Mouse (Mus musculus) forebrain, embryonic 15.5 days (tissue): ENCODE results near the gene Scfd2. TPM values are rescaled to one million over a fixed set of nuclear protein-coding genes. Genes with fewer than 3 reads are reported as not detected.

Source experiments
- ATAC-seq: fragments of 200-750 bp; cut with Nextera tagmentation; replicated peaks from 2 replicates; pipeline ENCODE4 v1.8.0; 2017; ENCODE audit warnings: mild to moderate bottlenecking, moderate TSS enrichment, moderate library complexity
- H3K27ac ChIP-seq: fragments of 300-500 bp; sonication (generic); replicated peaks from 2 replicates; pipeline ENCODE4 v1.5.1; 2015; ENCODE audit warnings: mild to moderate bottlenecking, inconsistent platforms
- H3K27me3 ChIP-seq: fragments of 300-500 bp; sonication (generic); 2 replicates; pipeline ENCODE4 v1.6.1; 2015; ENCODE audit warnings: inconsistent platforms
- H3K36me3 ChIP-seq: fragments of 300-500 bp; sonication (generic); 2 replicates; pipeline ENCODE4 v1.6.1; 2015; ENCODE audit warnings: mild to moderate bottlenecking, inconsistent platforms
- H3K4me1 ChIP-seq: fragments of 300-500 bp; sonication (generic); 2 replicates; pipeline ENCODE4 v1.6.1; 2015; ENCODE audit warnings: inconsistent platforms
- H3K4me2 ChIP-seq: fragments of 300-500 bp; sonication (generic); replicated peaks from 2 replicates; pipeline ENCODE4 v1.6.1; 2015; ENCODE audit warnings: mild to moderate bottlenecking, inconsistent platforms
- H3K4me3 ChIP-seq: fragments of 300-500 bp; sonication (generic); 2 replicates; pipeline ENCODE4 v1.5.1; 2015; ENCODE audit warnings: mild to moderate bottlenecking, inconsistent platforms
- H3K9ac ChIP-seq: fragments of 300-500 bp; sonication (generic); replicated peaks from 2 replicates; pipeline ENCODE4 v1.6.1; 2015; ENCODE audit warnings: mild to moderate bottlenecking, inconsistent platforms
- H3K9me3 ChIP-seq: fragments of 300-500 bp; sonication (generic); 2 replicates; pipeline ENCODE4 v1.6.1; 2016; ENCODE audit warnings: inconsistent platforms
- WGBS: fragments of 180-500 bp; shearing (Covaris S2); methylation state at CpG from one replicate; pipeline ENCODE4 v1.1.7; 2015; ENCODE audit warnings: mixed read lengths; 5-methylcytosine and 5-hydroxymethylcytosine counted together
- polyA plus RNA-seq: library from polyadenylated mRNA; unstranded; fragments of >200 nt; fragmentation: Nextera tagmentation; extraction: Ambion mirVana; gene quantifications from 2 replicates; pipeline ENCODE4 v1.2.1, GENCODE M21; 2015

The Scfd2 gene
- polyA plus RNA-seq, 1 experiment from 2014 or later = 24.7 TPM

DNA sequence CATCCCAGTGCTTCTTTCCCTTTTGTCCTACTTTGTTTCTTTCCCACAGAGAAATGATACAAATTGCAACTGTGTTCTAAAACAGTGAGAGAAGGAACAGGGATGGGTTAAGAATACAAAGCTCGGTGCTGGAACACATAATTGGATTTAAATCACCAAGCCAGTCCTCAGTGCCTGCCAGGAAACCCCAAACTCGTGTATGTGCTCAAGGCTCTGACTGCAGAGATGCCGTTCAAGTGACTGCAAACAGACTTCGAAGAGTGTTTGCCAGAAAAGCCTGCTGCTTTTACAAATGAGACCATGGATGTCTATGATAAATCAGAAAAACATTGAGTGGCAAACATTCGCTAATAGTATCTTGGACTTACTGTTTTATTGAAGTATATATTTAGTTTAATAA is 80.6 kb downstream of the Scfd2 start:
- no peak overlapping the region for H3K4me2 ChIP-seq
- no peak overlapping the region for H3K4me3 ChIP-seq
- no peaks in the 10 kb centered on the region for H3K9me3 ChIP-seq
- no peak overlapping the region for H3K27ac ChIP-seq
- H3K36me3 ChIP-seq = no peaks in the 10 kb centered on the region
- no peaks in the 10 kb centered on the region for H3K27me3 ChIP-seq
- H3K4me1 ChIP-seq = peaks cover 5% of the 10 kb centered on the region; the same call in 1 of the 2 replicates
- no peak for ATAC-seq
- H3K9ac ChIP-seq = no peak overlapping the region
- 52% methylated on average over 5 of the region's 5 CpGs for WGBS

DNA sequence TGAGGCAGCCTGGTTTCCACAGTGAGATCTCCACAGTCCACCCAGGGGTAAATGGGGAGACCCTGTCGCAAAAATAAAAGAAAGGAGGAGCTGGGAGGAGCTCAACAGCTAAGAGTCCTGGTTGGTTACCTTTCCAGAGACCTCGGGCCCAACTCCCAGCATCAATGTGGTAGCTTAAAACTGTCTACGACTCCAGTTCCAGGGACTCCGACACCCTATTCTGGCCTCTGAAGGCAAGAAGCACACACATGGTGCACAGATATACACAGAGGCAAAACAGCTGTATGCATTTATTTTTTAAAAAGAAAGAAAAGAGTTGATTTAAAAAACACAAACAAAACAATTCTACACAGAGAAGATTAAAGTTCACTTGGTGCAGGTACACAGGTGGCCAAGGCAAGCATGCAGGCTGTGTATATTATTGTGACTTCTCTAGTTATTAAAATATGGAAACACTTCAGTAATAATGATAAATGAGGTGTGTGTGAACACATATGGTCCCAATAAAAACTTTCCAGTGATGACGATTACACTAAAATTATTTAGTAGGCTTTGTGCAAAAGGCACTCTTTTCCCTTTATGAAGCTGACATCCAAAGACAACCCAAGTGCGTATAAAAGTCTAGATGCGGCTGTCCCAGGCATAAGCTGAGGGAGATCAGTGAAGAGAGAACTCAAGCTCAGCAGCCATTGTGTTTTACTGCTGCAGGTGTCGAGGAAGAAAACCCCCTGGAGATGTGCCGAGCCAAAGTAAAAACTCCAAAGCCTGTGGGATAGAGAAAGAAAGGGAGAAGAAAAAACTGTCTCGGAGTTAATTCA is 83.8 kb downstream of the Scfd2 start:
- no peak for ATAC-seq
- no peak overlapping the region for H3K4me2 ChIP-seq
- H3K9me3 ChIP-seq = no peaks in the 10 kb centered on the region
- no peaks in the 10 kb centered on the region for H3K27me3 ChIP-seq
- 58% methylated on average over 10 of the region's 10 CpGs for WGBS
- no peak overlapping the region for H3K9ac ChIP-seq
- no peak overlapping the region for H3K27ac ChIP-seq
- H3K36me3 ChIP-seq = no peaks in the 10 kb centered on the region
- H3K4me3 ChIP-seq = no peak overlapping the region
- H3K4me1 ChIP-seq = peaks cover 5% of the 10 kb centered on the region; the same call in 1 of the 2 replicates

DNA sequence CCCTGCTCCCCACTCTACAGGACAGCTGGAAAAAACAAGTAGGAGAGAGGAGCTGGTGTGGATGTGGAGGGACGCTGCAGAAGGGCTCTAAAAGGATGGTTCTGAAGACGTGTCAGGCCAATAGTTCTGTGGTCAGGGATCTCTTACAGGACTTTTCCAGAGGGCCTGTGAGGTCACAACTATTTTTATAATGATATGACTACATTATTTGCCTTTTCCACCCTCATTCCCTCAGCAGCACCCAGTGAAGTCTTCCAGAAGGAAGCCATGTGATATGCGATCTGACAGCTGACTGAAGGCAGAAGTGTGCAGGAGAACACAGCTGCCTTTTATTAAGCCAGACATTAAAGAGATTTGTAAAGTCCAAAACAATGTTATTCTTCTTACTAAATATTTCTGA is 85.7 kb downstream of the Scfd2 start:
- WGBS = 80% methylated on average over 3 of the region's 3 CpGs
- no peak overlapping the region for H3K4me2 ChIP-seq
- no peak for ATAC-seq
- H3K27me3 ChIP-seq = no peaks in the 10 kb centered on the region
- no peak overlapping the region for H3K27ac ChIP-seq
- no peaks in the 10 kb centered on the region for H3K36me3 ChIP-seq
- no peaks in the 10 kb centered on the region for H3K9me3 ChIP-seq
- no peak overlapping the region for H3K9ac ChIP-seq
- H3K4me3 ChIP-seq = no peak overlapping the region
- H3K4me1 ChIP-seq = peaks cover 4% of the 10 kb centered on the region; the same call in 1 of the 2 replicates

DNA sequence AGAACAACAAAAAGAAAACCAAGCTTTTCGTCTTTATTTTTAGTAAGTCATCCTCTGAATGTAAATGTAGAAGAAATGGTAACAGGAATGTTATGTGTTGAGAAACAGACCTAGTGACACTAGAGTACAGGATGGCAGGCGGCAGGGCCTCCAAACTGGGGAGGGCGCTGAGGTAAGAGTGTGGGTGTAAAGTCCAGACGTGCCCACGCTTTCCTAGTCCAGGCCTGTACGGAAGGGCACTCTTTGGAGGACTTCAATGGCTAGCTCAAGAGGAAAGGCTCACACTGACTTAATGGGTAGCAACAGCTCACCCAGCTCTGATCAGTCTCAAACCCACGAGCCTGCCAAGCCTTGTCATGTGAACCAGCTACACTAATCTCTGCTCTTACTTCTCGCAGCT is 93.2 kb downstream of the Scfd2 start:
- Histone ChIP-seq H3K4me1 (peaks cover 4% of the 10 kb centered on the region; the same call in 1 of the 2 replicates), H3K4me2 (no peak overlapping the region), H3K27ac (no peak overlapping the region), H3K4me3 (no peak overlapping the region), H3K9me3 (no peaks in the 10 kb centered on the region), H3K27me3 (no peaks in the 10 kb centered on the region), H3K36me3 (no peaks in the 10 kb centered on the region), H3K9ac (no peak overlapping the region)
- ATAC-seq = no peak
- 89% methylated on average over 8 of the region's 8 CpGs for WGBS

DNA sequence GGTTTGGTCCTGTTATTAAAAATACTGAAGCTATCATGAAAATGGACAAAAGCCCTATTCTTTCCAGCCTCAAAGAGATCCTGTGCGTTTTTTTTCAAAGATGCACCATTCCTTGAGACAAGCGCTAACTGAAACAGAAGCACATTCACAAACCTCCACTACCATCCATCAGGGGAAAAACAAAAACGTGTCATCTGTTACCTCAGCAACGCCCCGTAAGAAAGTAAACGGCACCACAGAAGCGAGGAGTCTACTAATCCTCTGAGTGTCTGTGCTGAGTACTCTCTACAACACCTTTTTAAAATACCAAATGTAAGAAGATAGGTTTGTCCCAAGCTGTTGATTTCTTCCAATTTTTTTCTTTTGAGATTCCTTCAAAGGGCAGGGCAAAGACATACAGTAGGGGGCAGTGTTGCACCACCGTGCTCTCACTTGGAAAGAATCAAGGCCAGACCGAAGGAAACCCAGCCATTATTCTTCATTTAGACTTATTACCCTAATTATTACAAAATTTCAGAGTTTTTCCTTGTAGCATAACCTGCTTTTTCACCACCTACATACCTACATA is 97.9 kb downstream of the Scfd2 start:
- H3K4me2 ChIP-seq = no peak overlapping the region
- no peak overlapping the region for H3K4me3 ChIP-seq
- no peaks in the 10 kb centered on the region for H3K9me3 ChIP-seq
- H3K36me3 ChIP-seq = no peaks in the 10 kb centered on the region
- 28% methylated on average over 9 of the region's 9 CpGs for WGBS
- no peak overlapping the region for H3K27ac ChIP-seq
- H3K9ac ChIP-seq = no peak overlapping the region
- ATAC-seq = no peak; the same call in 1 of the 2 replicates
- peaks cover 10% of the 10 kb centered on the region for H3K4me1 ChIP-seq
- no peaks in the 10 kb centered on the region for H3K27me3 ChIP-seq

DNA sequence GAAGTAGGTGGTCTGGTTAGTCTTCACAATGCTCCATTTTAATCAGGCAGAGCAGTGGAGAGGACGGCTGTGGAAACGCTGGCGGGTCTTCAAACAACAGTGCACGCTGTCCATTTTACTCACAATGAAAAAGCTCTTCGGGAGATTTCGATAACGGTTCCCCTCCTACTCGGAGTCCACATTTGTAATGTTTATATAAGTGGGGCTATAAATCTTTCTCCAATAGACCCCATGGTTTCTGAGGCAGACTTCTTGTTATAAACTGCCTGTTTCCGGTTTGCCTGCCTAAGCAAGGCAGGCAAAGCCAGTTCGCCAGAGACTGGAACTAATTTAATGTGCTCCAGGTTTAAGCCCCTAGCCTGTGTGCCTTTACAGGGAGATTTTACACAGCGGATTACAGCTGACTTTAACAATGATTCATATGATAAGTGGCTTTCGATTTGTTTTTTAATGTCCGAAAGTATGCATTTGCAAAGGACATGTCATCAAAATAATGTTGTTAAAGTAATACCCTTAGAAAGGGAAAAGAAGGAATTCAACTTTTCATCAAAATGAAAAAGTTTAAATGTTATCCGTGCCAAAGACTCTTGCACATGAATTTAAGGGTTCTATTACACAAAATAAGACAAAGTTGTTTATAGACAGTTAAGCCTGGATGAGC is 98.5 kb downstream of the Scfd2 start:
- Histone ChIP-seq H3K9ac (peak overlapping the region; percentile 6; the same call in 1 of the 2 replicates), H3K4me2 (peak overlapping the region; percentile 31), H3K9me3 (no peaks in the 10 kb centered on the region), H3K4me3 (no peak overlapping the region), H3K36me3 (no peaks in the 10 kb centered on the region), H3K27me3 (no peaks in the 10 kb centered on the region), H3K27ac (no peak overlapping the region), H3K4me1 (peaks cover 10% of the 10 kb centered on the region)
- 25% methylated on average over 14 of the region's 14 CpGs for WGBS
- no peak for ATAC-seq

DNA sequence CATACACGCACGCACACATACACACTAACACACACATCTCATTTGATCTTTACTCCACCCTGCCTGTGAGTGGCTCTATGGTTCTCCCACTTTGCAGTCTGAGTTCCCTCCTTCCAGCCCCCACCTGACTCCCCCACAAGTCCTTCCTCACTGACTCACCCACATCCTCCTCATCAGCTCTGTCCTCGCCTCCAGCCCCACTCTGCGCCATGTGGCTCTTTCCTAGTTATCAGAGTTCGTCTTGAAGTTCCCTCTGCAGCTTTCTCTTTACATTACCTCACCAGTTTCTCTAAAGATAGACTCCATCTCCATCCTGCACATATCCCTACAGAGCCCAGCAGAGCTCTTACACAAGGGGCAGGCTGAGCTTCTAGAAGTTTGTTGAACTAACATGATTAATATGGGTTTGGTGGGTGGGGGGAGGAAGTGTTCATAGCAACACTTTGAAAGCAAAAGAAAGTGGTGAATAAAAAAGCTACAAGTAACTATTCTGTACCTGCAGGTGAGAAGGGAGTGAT is 110.9 kb downstream of the Scfd2 start:
- Histone ChIP-seq H3K27ac (no peak overlapping the region), H3K4me3 (no peak overlapping the region), H3K9ac (no peak overlapping the region), H3K27me3 (no peaks in the 10 kb centered on the region), H3K36me3 (no peaks in the 10 kb centered on the region), H3K9me3 (no peaks in the 10 kb centered on the region), H3K4me1 (no peaks in the 10 kb centered on the region), H3K4me2 (no peak overlapping the region)
- WGBS = 90% methylated on average over 5 of the region's 5 CpGs
- ATAC-seq = no peak

DNA sequence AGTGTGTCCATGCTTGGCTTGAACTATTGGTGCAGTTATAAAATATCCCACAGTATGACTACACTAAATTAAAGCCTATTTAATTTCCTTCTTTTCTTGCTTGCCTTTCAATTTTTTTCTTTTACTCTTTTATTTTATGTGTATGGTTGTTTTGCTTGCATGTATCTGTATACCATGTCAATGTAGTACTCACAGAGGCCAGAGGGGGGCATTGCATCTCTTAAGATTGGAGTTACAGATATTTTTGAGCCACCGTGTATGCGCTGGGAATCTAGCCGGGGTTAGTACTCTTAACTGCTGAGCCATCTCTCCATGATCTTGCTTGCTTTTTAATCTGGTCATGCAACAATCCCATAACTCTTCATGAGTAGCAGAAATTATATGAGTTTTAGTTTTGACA is 119.0 kb downstream of the Scfd2 start:
- Histone ChIP-seq H3K9ac (no peak overlapping the region), H3K4me3 (no peak overlapping the region), H3K36me3 (no peaks in the 10 kb centered on the region), H3K4me2 (no peak overlapping the region), H3K27ac (no peak overlapping the region), H3K27me3 (no peaks in the 10 kb centered on the region), H3K4me1 (no peaks in the 10 kb centered on the region), H3K9me3 (no peaks in the 10 kb centered on the region)
- 97% methylated on average over 3 of the region's 3 CpGs for WGBS
- no peak for ATAC-seq

DNA sequence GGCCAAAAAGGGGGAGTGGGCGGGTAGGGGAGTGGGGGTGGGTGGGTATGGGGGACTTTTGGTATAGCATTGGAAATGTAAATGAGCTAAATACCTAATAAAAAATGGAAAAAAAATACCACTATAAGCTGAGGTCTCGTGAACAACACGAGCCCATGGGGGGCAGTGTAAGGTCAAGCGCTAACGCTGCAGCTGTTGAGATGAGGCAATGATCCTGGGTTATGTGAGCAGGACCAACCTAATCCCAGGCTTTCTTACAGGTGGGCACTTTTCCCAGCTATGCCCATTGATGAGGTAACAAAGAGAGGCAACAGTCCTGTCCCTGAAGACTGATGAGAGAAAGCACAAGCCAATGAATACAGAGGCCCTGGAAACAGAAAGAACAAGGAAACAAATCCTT is 126.7 kb downstream of the Scfd2 start:
- H3K4me1 ChIP-seq = no peaks in the 10 kb centered on the region
- H3K4me3 ChIP-seq = no peak overlapping the region
- H3K27ac ChIP-seq = no peak overlapping the region
- 83% methylated on average over 4 of the region's 5 CpGs for WGBS
- no peak overlapping the region for H3K4me2 ChIP-seq
- H3K36me3 ChIP-seq = no peaks in the 10 kb centered on the region
- H3K9me3 ChIP-seq = no peaks in the 10 kb centered on the region
- no peak for ATAC-seq
- no peak overlapping the region for H3K9ac ChIP-seq
- H3K27me3 ChIP-seq = no peaks in the 10 kb centered on the region

DNA sequence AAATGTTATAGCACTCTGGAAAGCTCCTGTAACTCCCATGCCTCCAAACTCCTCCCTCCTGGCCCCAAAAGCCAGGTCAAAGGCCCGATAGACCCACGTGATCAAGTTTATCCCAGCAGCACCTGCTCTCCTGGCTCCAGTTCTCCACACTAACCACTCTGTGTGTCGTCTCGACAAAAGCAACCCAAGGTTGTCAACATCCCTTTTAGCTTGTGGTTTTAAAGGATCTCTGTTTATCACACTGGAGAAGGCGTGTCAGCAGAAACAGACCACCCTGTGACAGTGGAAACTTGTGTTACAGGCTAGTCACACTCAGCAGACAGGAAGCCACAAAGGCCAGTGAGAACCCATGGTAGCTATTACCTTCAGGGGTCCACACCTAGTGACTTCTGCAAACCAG is 127.5 kb downstream of the Scfd2 start:
- Histone ChIP-seq H3K4me2 (no peak overlapping the region), H3K4me1 (no peaks in the 10 kb centered on the region), H3K27me3 (no peaks in the 10 kb centered on the region), H3K4me3 (no peak overlapping the region), H3K9ac (no peak overlapping the region), H3K27ac (no peak overlapping the region), H3K9me3 (no peaks in the 10 kb centered on the region), H3K36me3 (no peaks in the 10 kb centered on the region)
- no peak for ATAC-seq
- 81% methylated on average over 5 of the region's 5 CpGs for WGBS

DNA sequence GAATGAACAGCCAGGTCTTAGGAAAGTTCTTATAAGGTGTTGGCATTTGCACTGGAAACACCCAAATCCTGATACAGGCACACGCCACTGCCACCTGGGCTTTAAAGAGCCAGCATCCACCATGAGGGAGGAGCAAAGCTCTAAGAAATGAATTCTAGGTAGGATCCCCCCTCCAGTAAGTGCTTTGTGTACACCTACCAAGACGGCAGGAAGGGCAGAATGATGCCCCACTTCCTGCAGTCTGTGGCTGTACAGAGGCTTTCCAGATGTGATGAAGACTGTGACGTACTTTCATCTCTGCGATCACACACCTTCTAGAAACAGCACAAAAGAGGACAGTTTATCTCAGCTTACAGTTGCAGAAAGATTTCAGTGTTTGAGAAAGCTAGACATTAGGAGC is 128.9 kb downstream of the Scfd2 start:
- no peaks in the 10 kb centered on the region for H3K9me3 ChIP-seq
- WGBS = 79% methylated on average over 4 of the region's 4 CpGs
- H3K9ac ChIP-seq = no peak overlapping the region
- H3K27me3 ChIP-seq = no peaks in the 10 kb centered on the region
- H3K36me3 ChIP-seq = no peaks in the 10 kb centered on the region
- H3K4me1 ChIP-seq = no peaks in the 10 kb centered on the region
- H3K4me3 ChIP-seq = no peak overlapping the region
- H3K27ac ChIP-seq = no peak overlapping the region
- no peak for ATAC-seq
- no peak overlapping the region for H3K4me2 ChIP-seq

DNA sequence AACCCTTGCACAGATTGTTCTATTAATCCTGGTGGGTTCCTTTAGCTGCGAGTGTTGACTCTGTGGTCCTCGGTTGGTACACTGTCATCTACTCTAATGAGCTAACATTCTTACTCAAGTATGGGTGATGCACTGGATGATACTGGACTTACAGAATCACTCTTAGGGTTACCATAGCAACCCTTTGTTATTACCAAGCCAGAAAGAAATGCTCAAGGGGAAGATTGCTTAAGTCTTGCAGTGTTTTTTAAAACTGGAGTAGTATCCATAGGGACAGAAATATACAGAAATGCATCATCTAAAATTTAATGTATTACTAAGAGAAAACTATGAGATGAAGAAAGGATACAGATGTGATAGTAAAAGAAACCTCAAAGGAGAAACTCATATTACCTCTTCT is 139.8 kb downstream of the Scfd2 start:
- 64% methylated on average over 2 of the region's 2 CpGs for WGBS
- ATAC-seq = no peak
- H3K4me3 ChIP-seq = no peak overlapping the region
- H3K27me3 ChIP-seq = no peaks in the 10 kb centered on the region
- H3K4me2 ChIP-seq = no peak overlapping the region
- no peak overlapping the region for H3K9ac ChIP-seq
- H3K36me3 ChIP-seq = no peaks in the 10 kb centered on the region
- H3K9me3 ChIP-seq = no peaks in the 10 kb centered on the region
- peaks cover 23% of the 10 kb centered on the region for H3K4me1 ChIP-seq
- no peak overlapping the region for H3K27ac ChIP-seq
